Mouse (Mus musculus): Measurements from ENCODE around the gene Tmem80. TPM values are rescaled to one million over a fixed set of nuclear protein-coding genes. Genes with fewer than 3 reads are reported as not detected.

The Tmem80 gene
- total RNA-seq (2021): 10 to 100 TPM; 29.2 to 30.5 TPM
- long read RNA-seq, partial matches to known transcripts: 3 of 16 reads
- long read RNA-seq, other reads (novel, unspliced or antisense): 5 of 16 reads

GRCm38 (mm10) chr7:141327469-141328372, at the start of gene Tmem80, which contains the start of gene Deaf1:
Tmem80 (plus strand) TSS chr7:141327739.
Deaf1 (minus strand) TSS chr7:141327690.
- DNase-seq (ENCODE audit: low spot score in 2 of 2): peak; percentile 98 to 100

- no peak for DNase-seq (ENCODE audit: low spot score in 2 of 2)
Observed at GRCm38 (mm10) chr7:141278766-141279590, 48.6 kb upstream of the Tmem80 start, which contains the start of gene Sct. Sct (minus strand) TSS chr7:141279133.

GRCm38 (mm10) chr7:141281442-141281841, 46.1 kb upstream of the Tmem80 start:
- no peak for DNase-seq (ENCODE audit: low spot score in 2 of 2)

- DNase-seq (ENCODE audit: low spot score in 2 of 2): no peak
Observed at GRCm38 (mm10) chr7:141282756-141283155, 44.8 kb upstream of the Tmem80 start.

GRCm38 (mm10) chr7:141288042-141288441, 39.5 kb upstream of the Tmem80 start:
- DNase-seq (ENCODE audit: low spot score in 2 of 2): no peak

GRCm38 (mm10) chr7:141291921-141292582, 35.5 kb upstream of the Tmem80 start, which contains the start of gene Drd4:
Drd4 (plus strand) TSS chr7:141292006.
- peak in 1 of 2 experiments; percentile 33 for DNase-seq (ENCODE audit: low spot score in 2 of 2)

GRCm38 (mm10) chr7:141292583-141293388, 34.8 kb upstream of the Tmem80 start:
- no peak for DNase-seq (ENCODE audit: low spot score in 2 of 2)

GRCm38 (mm10) chr7:141293852-141294471, 33.6 kb upstream of the Tmem80 start:
- no peak for DNase-seq (ENCODE audit: low spot score in 2 of 2)

- no peak for DNase-seq (ENCODE audit: low spot score in 2 of 2)
Observed at GRCm38 (mm10) chr7:141294479-141294878, 33.1 kb upstream of the Tmem80 start.

- no peak for DNase-seq (ENCODE audit: low spot score in 2 of 2)
Observed at GRCm38 (mm10) chr7:141297926-141298650, 29.5 kb upstream of the Tmem80 start.

- no peak for DNase-seq (ENCODE audit: low spot score in 2 of 2)
Observed at GRCm38 (mm10) chr7:141299175-141299574, 28.4 kb upstream of the Tmem80 start.

GRCm38 (mm10) chr7:141301386-141301785, 26.2 kb upstream of the Tmem80 start:
- no peak for DNase-seq (ENCODE audit: low spot score in 2 of 2)

GRCm38 (mm10) chr7:141302702-141303268, 24.8 kb upstream of the Tmem80 start:
- DNase-seq (ENCODE audit: low spot score in 2 of 2): no peak

GRCm38 (mm10) chr7:141304537-141304936, 23.0 kb upstream of the Tmem80 start:
- DNase-seq (ENCODE audit: low spot score in 2 of 2): no peak

- no peak for DNase-seq (ENCODE audit: low spot score in 2 of 2)
Observed at GRCm38 (mm10) chr7:141314416-141314815, 13.1 kb upstream of the Tmem80 start.

GRCm38 (mm10) chr7:141315076-141315475, 12.5 kb upstream of the Tmem80 start:
- DNase-seq (ENCODE audit: low spot score in 2 of 2): peak in 1 of 2 experiments; percentile 29

- DNase-seq (ENCODE audit: low spot score in 2 of 2): peak in 1 of 2 experiments; percentile 63
Observed at GRCm38 (mm10) chr7:141315974-141316373, 11.6 kb upstream of the Tmem80 start.

GRCm38 (mm10) chr7:141317619-141318132, 9.9 kb upstream of the Tmem80 start:
- DNase-seq (ENCODE audit: low spot score in 2 of 2): no peak
